Mouse (Mus musculus) testis, postnatal 10 days (tissue): ENCODE measurements at regions not wholly inside any gene's neighbourhood (a gene's known extent, or its start where the extent isn't known, plus 50 kb on each side); places are given as distances from the start of the nearest gene placed in this dataset.

ENCODE experiments used
- DNase-seq: peaks from one replicate; pipeline ENCODE4 v3.0.0; 2021; ENCODE audit warnings: low spot score

- no peak for DNase-seq
Observed at GRCm38 (mm10) chr5:85954526-85954925, 110.9 kb downstream of the Cenpc1 start.

- DNase-seq = peak; percentile 54
Observed at GRCm38 (mm10) chr5:85936667-85937314, 128.6 kb downstream of the Cenpc1 start.

GRCm38 (mm10) chr5:85918288-85918687, 147.1 kb downstream of the Cenpc1 start:
- DNase-seq = no peak

GRCm38 (mm10) chr5:85915000-85915399, 150.4 kb downstream of the Cenpc1 start:
- DNase-seq = no peak

GRCm38 (mm10) chr5:85896452-85896851, 168.9 kb downstream of the Cenpc1 start:
- DNase-seq = no peak

- no peak for DNase-seq
Observed at GRCm38 (mm10) chr5:85895814-85896213, 169.6 kb downstream of the Cenpc1 start.

- DNase-seq = no peak
Observed at GRCm38 (mm10) chr5:85870311-85870710, 195.1 kb downstream of the Cenpc1 start.

GRCm38 (mm10) chr5:85832556-85832955, 232.8 kb downstream of the Cenpc1 start:
- no peak for DNase-seq

- no peak for DNase-seq
Observed at GRCm38 (mm10) chr5:85795531-85796197, 269.7 kb downstream of the Cenpc1 start.

GRCm38 (mm10) chr5:85793148-85793547, 272.2 kb downstream of the Cenpc1 start:
- DNase-seq = no peak

GRCm38 (mm10) chr5:85780730-85781454, 284.5 kb downstream of the Cenpc1 start:
- no peak for DNase-seq

GRCm38 (mm10) chr5:85780017-85780416, 285.4 kb downstream of the Cenpc1 start:
- no peak for DNase-seq

GRCm38 (mm10) chr5:85779205-85779604, 286.2 kb downstream of the Cenpc1 start:
- no peak for DNase-seq

- no peak for DNase-seq
Observed at GRCm38 (mm10) chr5:85772660-85773059, 292.7 kb downstream of the Cenpc1 start.

- DNase-seq = no peak
Observed at GRCm38 (mm10) chr5:85772086-85772485, 293.3 kb downstream of the Cenpc1 start.

GRCm38 (mm10) chr5:85767157-85767556, 298.2 kb downstream of the Cenpc1 start:
- DNase-seq = no peak

- DNase-seq = no peak
Observed at GRCm38 (mm10) chr5:85756716-85757115, 308.7 kb downstream of the Cenpc1 start.

- DNase-seq = no peak
Observed at GRCm38 (mm10) chr5:85754227-85754626, 311.2 kb downstream of the Cenpc1 start.

- no peak for DNase-seq
Observed at GRCm38 (mm10) chr5:85753109-85753508, 312.3 kb downstream of the Cenpc1 start.

GRCm38 (mm10) chr5:85751649-85752048, 313.7 kb downstream of the Cenpc1 start:
- no peak for DNase-seq

GRCm38 (mm10) chr5:85750893-85751292, 314.5 kb downstream of the Cenpc1 start:
- DNase-seq = no peak

- DNase-seq = no peak
Observed at GRCm38 (mm10) chr5:85729613-85730012, 335.8 kb downstream of the Cenpc1 start.

- DNase-seq = no peak
Observed at GRCm38 (mm10) chr5:85707345-85707744, 358.0 kb downstream of the Cenpc1 start.
